Mouse (Mus musculus) erythroblast, embryonic 14.5 days (primary cell): Measurements from ENCODE around the gene Lyrm7. TPM values are rescaled to one million over a fixed set of nuclear protein-coding genes. Genes with fewer than 3 reads are reported as not detected.

Experiments used
- H3K27me3 ChIP-seq: 2 replicates; pipeline ENCODE4 v1.6.1; 2012; ENCODE audit warnings: inconsistent platforms; ENCODE audit not compliant: control insufficient read depth
- H3K36me3 ChIP-seq: 2 replicates; pipeline ENCODE4 v1.6.1; 2012; ENCODE audit warnings: mild to moderate bottlenecking, inconsistent platforms; ENCODE audit not compliant: control insufficient read depth
- H3K4me1 ChIP-seq: 2 replicates; pipeline ENCODE4 v1.6.1; 2012; ENCODE audit warnings: inconsistent platforms; ENCODE audit not compliant: control insufficient read depth
- H3K4me3 ChIP-seq: replicated peaks from 2 replicates; pipeline ENCODE3; 2012; ENCODE audit warnings: moderate library complexity, mild to moderate bottlenecking, inconsistent platforms
- H3K9me3 ChIP-seq: 2 replicates; pipeline ENCODE4 v1.6.1; 2012; ENCODE audit warnings: low read length, inconsistent platforms, mixed read lengths; ENCODE audit not compliant: control insufficient read depth
- GATA1 ChIP-seq: IDR thresholded peaks from 2 replicates; pipeline ENCODE4 v1.6.1; 2012; ENCODE audit warnings: low read length, inconsistent platforms, mixed read lengths
- TAL1 ChIP-seq: IDR thresholded peaks from 3 replicates; pipeline ENCODE4 v1.6.1; 2012; ENCODE audit warnings: low read length, inconsistent platforms, mixed read lengths
- polyA plus RNA-seq: library from polyadenylated mRNA; stranded (reverse); fragments of >175 nt; gene quantifications from 2 replicates; pipeline ENCODE4 v1.2.3, GENCODE M21; 2012

Lyrm7 gene
- polyA plus RNA-seq, 1 experiment: not detected

DNA sequence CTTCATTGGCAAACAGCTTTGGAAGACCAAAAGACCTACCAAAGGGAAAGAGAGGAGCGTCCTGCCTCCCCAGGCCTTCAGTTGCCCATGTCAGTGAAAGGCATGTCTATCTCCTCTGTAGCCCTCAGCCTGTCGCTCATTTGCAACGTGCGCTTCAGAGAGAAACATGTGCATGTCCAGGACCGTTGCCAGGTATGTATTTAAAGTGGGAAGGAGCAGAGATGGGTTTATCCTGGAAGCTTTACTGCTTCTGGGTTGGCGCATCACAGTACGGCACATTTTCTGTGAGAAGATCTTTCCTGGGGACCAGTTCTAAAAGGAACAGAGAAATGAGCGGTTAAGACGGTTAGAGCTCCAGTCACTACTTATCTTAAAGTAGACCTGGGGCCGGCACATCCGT lies 19.8 kb downstream of the Lyrm7 start:
- H3K27me3 ChIP-seq: no peaks in the 10 kb centered on the region
- no peaks in the 10 kb centered on the region for H3K36me3 ChIP-seq
- peaks cover 1% of the 10 kb centered on the region; the same call in 1 of the 2 replicates for H3K4me1 ChIP-seq
- H3K4me3 ChIP-seq: no peak overlapping the region
- H3K9me3 ChIP-seq: no peaks in the 10 kb centered on the region
- TF ChIP-seq GATA1: no peak
- no peak for TF ChIP-seq TAL1

GRCm38 (mm10) chr11:54839696-54840095 lies 21.0 kb downstream of the Lyrm7 start:
- Histone ChIP-seq H3K27me3 (no peaks in the 10 kb centered on the region), H3K9me3 (no peaks in the 10 kb centered on the region), H3K4me1 (peaks cover 1% of the 10 kb centered on the region; the same call in 1 of the 2 replicates), H3K36me3 (no peaks in the 10 kb centered on the region), H3K4me3 (no peak overlapping the region)
- TF ChIP-seq TAL1 (no peak), GATA1 (no peak)

DNA sequence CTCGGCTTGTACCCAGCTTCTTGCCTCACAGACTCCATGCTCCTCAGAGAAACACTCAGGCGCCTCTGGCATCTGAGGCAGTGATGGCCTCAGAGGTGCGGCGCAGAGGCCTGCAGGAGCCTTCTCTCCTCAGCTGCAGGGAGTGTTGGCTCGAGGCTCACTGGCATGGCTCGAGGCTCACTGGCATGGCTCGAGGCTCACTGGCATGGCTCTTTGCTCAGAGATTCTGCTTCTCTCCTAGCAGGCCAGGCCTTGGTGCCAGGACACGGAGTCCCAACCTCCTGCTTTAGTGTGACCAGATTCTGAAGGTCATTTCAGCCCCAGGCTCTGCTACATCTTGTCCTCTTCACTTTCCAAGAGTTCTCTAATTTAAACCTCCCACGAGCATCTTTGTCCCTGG lies 24.6 kb downstream of the Lyrm7 start:
- no peaks in the 10 kb centered on the region for H3K27me3 ChIP-seq
- no peak for TF ChIP-seq TAL1
- TF ChIP-seq GATA1: no peak
- H3K4me1 ChIP-seq: no peaks in the 10 kb centered on the region
- no peaks in the 10 kb centered on the region for H3K36me3 ChIP-seq
- H3K9me3 ChIP-seq: no peaks in the 10 kb centered on the region
- H3K4me3 ChIP-seq: no peak overlapping the region

- no peaks in the 10 kb centered on the region for H3K36me3 ChIP-seq
- H3K9me3 ChIP-seq: no peaks in the 10 kb centered on the region
- no peaks in the 10 kb centered on the region for H3K4me1 ChIP-seq
- H3K27me3 ChIP-seq: no peaks in the 10 kb centered on the region
- H3K4me3 ChIP-seq: no peak overlapping the region
- TF ChIP-seq GATA1 (no peak), TAL1 (no peak)
Observed at GRCm38 (mm10) chr11:54834596-54834995, 26.1 kb downstream of the Lyrm7 start.

- no peaks in the 10 kb centered on the region for H3K36me3 ChIP-seq
- TF ChIP-seq TAL1 (no peak), GATA1 (no peak)
Observed at GRCm38 (mm10) chr11:54833833-54834232, 26.9 kb downstream of the Lyrm7 start.

GRCm38 (mm10) chr11:54826819-54827218 lies 33.9 kb downstream of the Lyrm7 start:
- H3K36me3 ChIP-seq: no peaks in the 10 kb centered on the region
- no peaks in the 10 kb centered on the region for H3K4me1 ChIP-seq
- H3K4me3 ChIP-seq: no peak overlapping the region
- peaks cover 11% of the 10 kb centered on the region for H3K9me3 ChIP-seq
- H3K27me3 ChIP-seq: no peaks in the 10 kb centered on the region
- TF ChIP-seq TAL1 (no peak), GATA1 (no peak)

More at GRCm38 (mm10) chr11:54833833-54834232, 26.9 kb downstream of the Lyrm7 start:
- Histone ChIP-seq H3K4me3 (no peak overlapping the region), H3K9me3 (no peaks in the 10 kb centered on the region), H3K27me3 (no peaks in the 10 kb centered on the region), H3K4me1 (no peaks in the 10 kb centered on the region)

GRCm38 (mm10) chr11:54825774-54826173 lies 34.9 kb downstream of the Lyrm7 start:
- Histone ChIP-seq H3K36me3 (no peaks in the 10 kb centered on the region), H3K4me1 (no peaks in the 10 kb centered on the region), H3K27me3 (no peaks in the 10 kb centered on the region), H3K4me3 (no peak overlapping the region), H3K9me3 (peaks cover 11% of the 10 kb centered on the region)
- TF ChIP-seq TAL1 (no peak), GATA1 (no peak)

GRCm38 (mm10) chr11:54823467-54823866 lies 37.2 kb downstream of the Lyrm7 start:
- H3K9me3 ChIP-seq: peaks cover 11% of the 10 kb centered on the region
- no peaks in the 10 kb centered on the region for H3K4me1 ChIP-seq
- no peak overlapping the region for H3K4me3 ChIP-seq
- TF ChIP-seq TAL1 (no peak), GATA1 (no peak)
- H3K27me3 ChIP-seq: no peaks in the 10 kb centered on the region
- no peaks in the 10 kb centered on the region for H3K36me3 ChIP-seq

- Histone ChIP-seq H3K36me3 (no peaks in the 10 kb centered on the region), H3K9me3 (peaks cover 3% of the 10 kb centered on the region), H3K4me3 (no peak overlapping the region), H3K27me3 (no peaks in the 10 kb centered on the region), H3K4me1 (no peaks in the 10 kb centered on the region)
- TF ChIP-seq GATA1 (no peak), TAL1 (no peak)
Observed at GRCm38 (mm10) chr11:54819489-54819888, 41.2 kb downstream of the Lyrm7 start.

DNA sequence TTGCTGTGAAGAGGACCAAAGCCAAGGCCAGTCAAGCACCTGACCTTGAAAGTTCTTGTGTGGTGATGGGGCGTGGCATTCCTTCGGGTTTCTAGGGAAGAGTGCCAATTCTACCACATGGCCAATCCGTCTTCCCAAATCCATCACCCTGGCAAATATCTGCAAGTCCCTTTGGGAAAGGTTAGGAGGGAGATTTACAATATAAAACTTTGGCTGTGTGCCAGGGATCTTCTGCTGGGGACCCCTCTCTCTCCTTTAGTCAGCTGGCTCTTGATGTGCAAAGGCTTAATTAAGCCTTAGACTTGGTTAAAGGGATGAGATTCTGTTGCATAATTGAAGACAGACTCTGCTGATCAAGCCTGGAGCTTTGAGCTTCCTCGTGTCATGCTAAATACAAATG lies 43.3 kb downstream of the Lyrm7 start:
- H3K4me3 ChIP-seq: no peak overlapping the region
- TF ChIP-seq TAL1 (no peak), GATA1 (no peak)
- no peaks in the 10 kb centered on the region for H3K36me3 ChIP-seq
- H3K9me3 ChIP-seq: no peaks in the 10 kb centered on the region; the same call in 1 of the 2 replicates
- H3K4me1 ChIP-seq: no peaks in the 10 kb centered on the region
- no peaks in the 10 kb centered on the region for H3K27me3 ChIP-seq
